Mouse (Mus musculus): ENCODE measurements at regions not wholly inside any gene's neighbourhood (a gene's known extent, or its start where the extent isn't known, plus 50 kb on each side); places are given as distances from the start of the nearest gene placed in this dataset.

- H3K27me3 ChIP-seq (ENCODE audit: control insufficient read depth, insufficient read depth, low read length, poor library complexity, severe bottlenecking), result no peaks in the 10 kb centered on the region
- H3K27ac ChIP-seq (ENCODE audit: insufficient read depth, low read length), result no peak overlapping the region
- H3K4me1 ChIP-seq (ENCODE audit: control insufficient read depth, insufficient read depth, low read length), result no peaks in the 10 kb centered on the region
- TF ChIP-seq CTCF (IDR thresholded peaks at IDR 0.05; ENCODE audit: low read depth, low read length), result no peak
- no peak for TF ChIP-seq EP300 (IDR thresholded peaks at IDR 0.05; ENCODE audit: insufficient read depth, low read depth, low read length)
- no peak for TF ChIP-seq POLR2A (IDR thresholded peaks at IDR 0.05; ENCODE audit: insufficient read depth, low read length)
- no peaks in the 10 kb centered on the region for H3K36me3 ChIP-seq (ENCODE audit: control insufficient read depth, insufficient read depth, low read length, poor library complexity, severe bottlenecking)
- no peak overlapping the region for H3K4me3 ChIP-seq (ENCODE audit: low read depth, low read length)
- no peak overlapping the region for H3K9ac ChIP-seq (ENCODE audit: low read depth, poor library complexity, severe bottlenecking)
- H3K9me3 ChIP-seq (replicated peaks; ENCODE audit: control insufficient read depth, insufficient read depth, low read length, poor library complexity, severe bottlenecking), result no peaks in the 10 kb centered on the region
Observed at GRCm38 (mm10) chr1:46985978-46986377, 93.3 kb upstream of the Slc39a10 start.

GRCm38 (mm10) chr1:46983093-46983492, 90.4 kb upstream of the Slc39a10 start:
- H3K27me3 ChIP-seq (ENCODE audit: control insufficient read depth, insufficient read depth, low read length, poor library complexity, severe bottlenecking), result no peaks in the 10 kb centered on the region
- H3K4me1 ChIP-seq (ENCODE audit: control insufficient read depth, insufficient read depth, low read length), result no peaks in the 10 kb centered on the region
- H3K9ac ChIP-seq (ENCODE audit: low read depth, poor library complexity, severe bottlenecking), result no peak overlapping the region
- H3K4me3 ChIP-seq (ENCODE audit: low read depth, low read length), result no peak overlapping the region
- no peak overlapping the region for H3K27ac ChIP-seq (ENCODE audit: insufficient read depth, low read length)
- TF ChIP-seq EP300 (IDR thresholded peaks at IDR 0.05; ENCODE audit: insufficient read depth, low read depth, low read length) (no peak), POLR2A (IDR thresholded peaks at IDR 0.05; ENCODE audit: insufficient read depth, low read length) (no peak), CTCF (IDR thresholded peaks at IDR 0.05; ENCODE audit: low read depth, low read length) (no peak)
- no peaks in the 10 kb centered on the region for H3K36me3 ChIP-seq (ENCODE audit: control insufficient read depth, insufficient read depth, low read length, poor library complexity, severe bottlenecking)
- H3K9me3 ChIP-seq (replicated peaks; ENCODE audit: control insufficient read depth, insufficient read depth, low read length, poor library complexity, severe bottlenecking), result peaks cover 12% of the 10 kb centered on the region

- H3K4me3 ChIP-seq (ENCODE audit: low read depth, low read length), result no peak overlapping the region
- no peaks in the 10 kb centered on the region for H3K27me3 ChIP-seq (ENCODE audit: control insufficient read depth, insufficient read depth, low read length, poor library complexity, severe bottlenecking)
- no peak overlapping the region for H3K27ac ChIP-seq (ENCODE audit: insufficient read depth, low read length)
- no peaks in the 10 kb centered on the region for H3K9me3 ChIP-seq (replicated peaks; ENCODE audit: control insufficient read depth, insufficient read depth, low read length, poor library complexity, severe bottlenecking)
- H3K9ac ChIP-seq (ENCODE audit: low read depth, poor library complexity, severe bottlenecking), result no peak overlapping the region
- no peaks in the 10 kb centered on the region for H3K4me1 ChIP-seq (ENCODE audit: control insufficient read depth, insufficient read depth, low read length)
- TF ChIP-seq POLR2A (IDR thresholded peaks at IDR 0.05; ENCODE audit: insufficient read depth, low read length), result no peak
- TF ChIP-seq EP300 (IDR thresholded peaks at IDR 0.05; ENCODE audit: insufficient read depth, low read depth, low read length), result no peak
- no peak for TF ChIP-seq CTCF (IDR thresholded peaks at IDR 0.05; ENCODE audit: low read depth, low read length)
- no peaks in the 10 kb centered on the region for H3K36me3 ChIP-seq (ENCODE audit: control insufficient read depth, insufficient read depth, low read length, poor library complexity, severe bottlenecking)
Observed at GRCm38 (mm10) chr1:46970470-46970869, 77.8 kb upstream of the Slc39a10 start.

- Histone ChIP-seq H3K27me3 (ENCODE audit: control insufficient read depth, insufficient read depth, low read length, poor library complexity, severe bottlenecking) (no peaks in the 10 kb centered on the region), H3K9me3 (replicated peaks; ENCODE audit: control insufficient read depth, insufficient read depth, low read length, poor library complexity, severe bottlenecking) (no peaks in the 10 kb centered on the region), H3K27ac (ENCODE audit: insufficient read depth, low read length) (no peak overlapping the region), H3K9ac (ENCODE audit: low read depth, poor library complexity, severe bottlenecking) (no peak overlapping the region), H3K4me1 (ENCODE audit: control insufficient read depth, insufficient read depth, low read length) (no peaks in the 10 kb centered on the region), H3K4me3 (ENCODE audit: low read depth, low read length) (no peak overlapping the region), H3K36me3 (ENCODE audit: control insufficient read depth, insufficient read depth, low read length, poor library complexity, severe bottlenecking) (no peaks in the 10 kb centered on the region)
- TF ChIP-seq CTCF (IDR thresholded peaks at IDR 0.05; ENCODE audit: low read depth, low read length) (no peak), POLR2A (IDR thresholded peaks at IDR 0.05; ENCODE audit: insufficient read depth, low read length) (no peak), EP300 (IDR thresholded peaks at IDR 0.05; ENCODE audit: insufficient read depth, low read depth, low read length) (no peak)
Observed at GRCm38 (mm10) chr1:46968361-46968760, 75.7 kb upstream of the Slc39a10 start.

- no peak overlapping the region for H3K4me3 ChIP-seq (ENCODE audit: low read depth, low read length)
- H3K27me3 ChIP-seq (ENCODE audit: control insufficient read depth, insufficient read depth, low read length, poor library complexity, severe bottlenecking), result no peaks in the 10 kb centered on the region
- TF ChIP-seq CTCF (IDR thresholded peaks at IDR 0.05; ENCODE audit: low read depth, low read length), result no peak
- TF ChIP-seq EP300 (IDR thresholded peaks at IDR 0.05; ENCODE audit: insufficient read depth, low read depth, low read length), result no peak
- no peak for TF ChIP-seq POLR2A (IDR thresholded peaks at IDR 0.05; ENCODE audit: insufficient read depth, low read length)
- H3K36me3 ChIP-seq (ENCODE audit: control insufficient read depth, insufficient read depth, low read length, poor library complexity, severe bottlenecking), result no peaks in the 10 kb centered on the region
- H3K9ac ChIP-seq (ENCODE audit: low read depth, poor library complexity, severe bottlenecking), result no peak overlapping the region
- no peaks in the 10 kb centered on the region for H3K9me3 ChIP-seq (replicated peaks; ENCODE audit: control insufficient read depth, insufficient read depth, low read length, poor library complexity, severe bottlenecking)
- no peaks in the 10 kb centered on the region for H3K4me1 ChIP-seq (ENCODE audit: control insufficient read depth, insufficient read depth, low read length)
- no peak overlapping the region for H3K27ac ChIP-seq (ENCODE audit: insufficient read depth, low read length)
Observed at GRCm38 (mm10) chr1:46966917-46967266, 74.2 kb upstream of the Slc39a10 start.

GRCm38 (mm10) chr1:46965996-46966916, 73.6 kb upstream of the Slc39a10 start:
- TF ChIP-seq EP300 (IDR thresholded peaks at IDR 0.05; ENCODE audit: insufficient read depth, low read depth, low read length), result no peak
- no peak for TF ChIP-seq CTCF (IDR thresholded peaks at IDR 0.05; ENCODE audit: low read depth, low read length)
- TF ChIP-seq POLR2A (IDR thresholded peaks at IDR 0.05; ENCODE audit: insufficient read depth, low read length), result no peak
- no peaks in the 10 kb centered on the region for H3K36me3 ChIP-seq (ENCODE audit: control insufficient read depth, insufficient read depth, low read length, poor library complexity, severe bottlenecking)
- no peak overlapping the region for H3K9ac ChIP-seq (ENCODE audit: low read depth, poor library complexity, severe bottlenecking)
- no peaks in the 10 kb centered on the region for H3K9me3 ChIP-seq (replicated peaks; ENCODE audit: control insufficient read depth, insufficient read depth, low read length, poor library complexity, severe bottlenecking)
- H3K4me3 ChIP-seq (ENCODE audit: low read depth, low read length), result no peak overlapping the region
- H3K27me3 ChIP-seq (ENCODE audit: control insufficient read depth, insufficient read depth, low read length, poor library complexity, severe bottlenecking), result no peaks in the 10 kb centered on the region
- H3K4me1 ChIP-seq (ENCODE audit: control insufficient read depth, insufficient read depth, low read length), result no peaks in the 10 kb centered on the region
- no peak overlapping the region for H3K27ac ChIP-seq (ENCODE audit: insufficient read depth, low read length)

Measured in ES-Bruce4 (cell line).